Mouse (Mus musculus): Measurements from ENCODE around the gene Npnt. TPM values are rescaled to one million over a fixed set of nuclear protein-coding genes. Genes with fewer than 3 reads are reported as not detected.
A peak's percentile ranks its signal among the peaks of the same experiment; 100 is the strongest.

The Npnt gene
- polyA plus RNA-seq, 1 experiment from 2014 or later: 14.5 TPM

GRCm38 (mm10) chr3:132919798-132920197 lies 30.3 kb downstream of the Npnt start:
- no peaks in the 10 kb centered on the region for H3K9me3 ChIP-seq (replicated peaks)
- 95% methylated on average over 3 of the region's 3 CpGs for WGBS

GRCm38 (mm10) chr3:132919240-132919639 lies 30.9 kb downstream of the Npnt start:
- Histone ChIP-seq H3K27me3 (ENCODE audit: low read depth, poor library complexity, severe bottlenecking) (no peaks in the 10 kb centered on the region), H3K4me1 (no peaks in the 10 kb centered on the region), H3K36me3 (no peaks in the 10 kb centered on the region), H3K4me3 (no peak overlapping the region), H3K27ac (no peak overlapping the region), H3K9me3 (replicated peaks) (no peaks in the 10 kb centered on the region)
- 91% methylated on average over 11 of the region's 11 CpGs for WGBS
- DNase-seq (ENCODE audit: low spot score): no peak

More at GRCm38 (mm10) chr3:132919798-132920197, 30.3 kb downstream of the Npnt start:
- Histone ChIP-seq H3K27me3 (ENCODE audit: low read depth, poor library complexity, severe bottlenecking) (no peaks in the 10 kb centered on the region), H3K27ac (no peak overlapping the region), H3K4me3 (no peak overlapping the region), H3K4me1 (no peaks in the 10 kb centered on the region), H3K36me3 (no peaks in the 10 kb centered on the region)
- DNase-seq (ENCODE audit: low spot score): no peak

GRCm38 (mm10) chr3:132917356-132918090 lies 32.6 kb downstream of the Npnt start:
- Histone ChIP-seq H3K4me1 (no peaks in the 10 kb centered on the region), H3K27me3 (ENCODE audit: low read depth, poor library complexity, severe bottlenecking) (no peaks in the 10 kb centered on the region), H3K4me3 (no peak overlapping the region), H3K9me3 (replicated peaks) (no peaks in the 10 kb centered on the region), H3K36me3 (no peaks in the 10 kb centered on the region), H3K27ac (no peak overlapping the region)
- 88% methylated on average over 9 of the region's 9 CpGs for WGBS
- no peak for DNase-seq (ENCODE audit: low spot score)

GRCm38 (mm10) chr3:132915661-132916060 lies 34.4 kb downstream of the Npnt start:
- Histone ChIP-seq H3K4me1 (peaks cover 14% of the 10 kb centered on the region), H3K9me3 (replicated peaks) (no peaks in the 10 kb centered on the region), H3K27me3 (ENCODE audit: low read depth, poor library complexity, severe bottlenecking) (no peaks in the 10 kb centered on the region), H3K4me3 (no peak overlapping the region), H3K27ac (no peak overlapping the region), H3K36me3 (no peaks in the 10 kb centered on the region)
- WGBS: 88% methylated on average over 9 of the region's 9 CpGs
- DNase-seq (ENCODE audit: low spot score): no peak

GRCm38 (mm10) chr3:132912420-132912819 lies 37.7 kb downstream of the Npnt start:
- no peaks in the 10 kb centered on the region for H3K9me3 ChIP-seq (replicated peaks)
- no peaks in the 10 kb centered on the region for H3K27me3 ChIP-seq (ENCODE audit: low read depth, poor library complexity, severe bottlenecking)
- 73% methylated on average over 2 of the region's 2 CpGs for WGBS
- no peak overlapping the region for H3K4me3 ChIP-seq
- DNase-seq (ENCODE audit: low spot score): no peak
- no peak overlapping the region for H3K27ac ChIP-seq
- H3K4me1 ChIP-seq: peaks cover 38% of the 10 kb centered on the region
- no peaks in the 10 kb centered on the region for H3K36me3 ChIP-seq

- H3K36me3 ChIP-seq: no peaks in the 10 kb centered on the region
- no peaks in the 10 kb centered on the region for H3K9me3 ChIP-seq (replicated peaks)
- no peak for DNase-seq (ENCODE audit: low spot score)
- H3K4me3 ChIP-seq: no peak overlapping the region
- no peaks in the 10 kb centered on the region for H3K27me3 ChIP-seq (ENCODE audit: low read depth, poor library complexity, severe bottlenecking)
- H3K27ac ChIP-seq: no peak overlapping the region
- peaks cover 39% of the 10 kb centered on the region for H3K4me1 ChIP-seq
- WGBS: 41% methylated on average over 4 of the region's 4 CpGs
Observed at GRCm38 (mm10) chr3:132911716-132912115, 38.4 kb downstream of the Npnt start.

- Histone ChIP-seq H3K4me1 (peaks cover 39% of the 10 kb centered on the region), H3K27ac (no peak overlapping the region), H3K27me3 (ENCODE audit: low read depth, poor library complexity, severe bottlenecking) (no peaks in the 10 kb centered on the region), H3K4me3 (no peak overlapping the region), H3K9me3 (replicated peaks) (no peaks in the 10 kb centered on the region), H3K36me3 (no peaks in the 10 kb centered on the region)
- 81% methylated on average over 5 of the region's 5 CpGs for WGBS
- no peak for DNase-seq (ENCODE audit: low spot score)
Observed at GRCm38 (mm10) chr3:132910727-132911126, 39.4 kb downstream of the Npnt start.

- H3K27me3 ChIP-seq (ENCODE audit: low read depth, poor library complexity, severe bottlenecking): no peaks in the 10 kb centered on the region
- 67% methylated on average over 12 of the region's 12 CpGs for WGBS
- no peaks in the 10 kb centered on the region for H3K36me3 ChIP-seq
- no peak overlapping the region for H3K4me3 ChIP-seq
- H3K27ac ChIP-seq: no peak overlapping the region; the same call in 1 of the 2 replicates
- H3K9me3 ChIP-seq (replicated peaks): no peaks in the 10 kb centered on the region
- H3K4me1 ChIP-seq: peaks cover 39% of the 10 kb centered on the region
- DNase-seq (ENCODE audit: low spot score): no peak
Observed at GRCm38 (mm10) chr3:132909736-132910135, 40.4 kb downstream of the Npnt start.

- Histone ChIP-seq H3K27me3 (ENCODE audit: low read depth, poor library complexity, severe bottlenecking) (no peaks in the 10 kb centered on the region), H3K9me3 (replicated peaks) (no peaks in the 10 kb centered on the region), H3K4me1 (peaks cover 39% of the 10 kb centered on the region), H3K27ac (0 out of 2 replicates have a peak overlapping the region, but pooled peaks have one; percentile 44), H3K4me3 (no peak overlapping the region), H3K36me3 (no peaks in the 10 kb centered on the region)
- 73% methylated on average over 8 of the region's 8 CpGs for WGBS
- DNase-seq (ENCODE audit: low spot score): no peak
Observed at GRCm38 (mm10) chr3:132907506-132908203, 42.4 kb downstream of the Npnt start.

- WGBS: 92% methylated on average over 7 of the region's 7 CpGs
- H3K4me3 ChIP-seq: no peak overlapping the region
- peaks cover 22% of the 10 kb centered on the region for H3K4me1 ChIP-seq
- DNase-seq (ENCODE audit: low spot score): no peak
- H3K36me3 ChIP-seq: no peaks in the 10 kb centered on the region
- H3K9me3 ChIP-seq (replicated peaks): no peaks in the 10 kb centered on the region
- H3K27me3 ChIP-seq (ENCODE audit: low read depth, poor library complexity, severe bottlenecking): no peaks in the 10 kb centered on the region
- no peak overlapping the region for H3K27ac ChIP-seq
Observed at GRCm38 (mm10) chr3:132905224-132905930, 44.7 kb downstream of the Npnt start.

- H3K27me3 ChIP-seq (ENCODE audit: low read depth, poor library complexity, severe bottlenecking): no peaks in the 10 kb centered on the region
- H3K36me3 ChIP-seq: no peaks in the 10 kb centered on the region
- H3K4me3 ChIP-seq: no peak overlapping the region
- no peak overlapping the region for H3K27ac ChIP-seq
- H3K9me3 ChIP-seq (replicated peaks): no peaks in the 10 kb centered on the region
- no peak for DNase-seq (ENCODE audit: low spot score)
- H3K4me1 ChIP-seq: peaks cover 14% of the 10 kb centered on the region
- WGBS: 96% methylated on average over 11 of the region's 11 CpGs
Observed at GRCm38 (mm10) chr3:132903386-132903785, 46.7 kb downstream of the Npnt start.

GRCm38 (mm10) chr3:132902921-132903320 lies 47.2 kb downstream of the Npnt start:
- Histone ChIP-seq H3K9me3 (replicated peaks) (no peaks in the 10 kb centered on the region), H3K36me3 (no peaks in the 10 kb centered on the region), H3K4me3 (no peak overlapping the region), H3K4me1 (peaks cover 10% of the 10 kb centered on the region), H3K27ac (no peak overlapping the region), H3K27me3 (ENCODE audit: low read depth, poor library complexity, severe bottlenecking) (no peaks in the 10 kb centered on the region)
- no peak for DNase-seq (ENCODE audit: low spot score)
- WGBS: 88% methylated on average over 5 of the region's 5 CpGs

- WGBS: 87% methylated on average over 6 of the region's 6 CpGs
- 0 out of 2 replicates have a peak, but pooled peaks cover 4% of the 10 kb centered on the region for H3K4me1 ChIP-seq
- no peaks in the 10 kb centered on the region for H3K36me3 ChIP-seq
Observed at GRCm38 (mm10) chr3:132902206-132902605, 47.9 kb downstream of the Npnt start.

More at GRCm38 (mm10) chr3:132902206-132902605, 47.9 kb downstream of the Npnt start:
- DNase-seq (ENCODE audit: low spot score): no peak
- Histone ChIP-seq H3K9me3 (replicated peaks) (no peaks in the 10 kb centered on the region), H3K4me3 (no peak overlapping the region), H3K27me3 (ENCODE audit: low read depth, poor library complexity, severe bottlenecking) (no peaks in the 10 kb centered on the region), H3K27ac (no peak overlapping the region)
